Mouse (Mus musculus): ENCODE data around the gene Eme1.
"Not testable (repeated sequence)": the region's sequence is repeated elsewhere in the genome, so short reads cannot be mapped to it uniquely, and the experiment has no call there.

The Eme1 gene

DNA sequence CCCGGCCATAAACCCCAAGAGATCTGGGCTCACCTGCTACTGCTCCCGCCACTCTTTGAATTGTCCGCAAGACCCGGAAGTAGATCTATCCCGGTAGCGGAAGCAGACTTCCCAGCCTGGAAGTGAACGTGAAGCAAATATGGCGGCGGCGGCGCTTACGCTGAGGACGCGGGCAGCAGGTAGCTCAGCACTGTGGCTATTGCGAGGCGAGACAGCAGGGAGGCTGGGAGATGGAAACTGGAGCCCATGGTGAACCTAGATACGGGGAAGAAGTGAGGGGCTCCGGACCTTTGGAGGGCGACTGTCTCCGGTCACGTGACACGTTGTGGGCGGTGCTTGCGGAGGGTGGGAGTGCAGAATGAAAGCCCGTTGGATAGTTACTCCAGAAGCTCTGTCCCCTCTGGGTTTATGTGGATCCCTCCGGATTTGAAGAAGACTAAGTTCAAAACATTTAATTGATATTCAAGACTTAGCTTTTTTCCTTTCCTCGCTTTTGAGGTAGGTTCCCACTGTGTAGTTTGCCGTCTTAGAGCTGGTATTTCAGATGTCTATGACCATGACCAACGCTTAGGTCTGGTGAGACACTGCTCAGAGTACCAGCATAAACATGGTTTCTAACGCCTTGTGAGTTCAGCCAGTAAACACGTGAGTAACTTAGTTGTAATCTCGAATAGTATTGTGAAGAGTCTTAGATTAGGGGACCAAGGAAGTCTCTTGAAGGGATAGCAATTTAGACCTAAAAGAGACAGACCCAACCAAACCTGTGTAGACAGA, at the start of gene Eme1, which contains the start of gene Mrpl27:
TSS of gene Eme1 (minus strand) at position 302 of the 774 bp plus-strand sequence.
TSS of gene Mrpl27 (plus strand) at position 105 of the 774 bp plus-strand sequence.
- DNase-seq (ENCODE audit: low spot score), result peak; percentile 60

DNA sequence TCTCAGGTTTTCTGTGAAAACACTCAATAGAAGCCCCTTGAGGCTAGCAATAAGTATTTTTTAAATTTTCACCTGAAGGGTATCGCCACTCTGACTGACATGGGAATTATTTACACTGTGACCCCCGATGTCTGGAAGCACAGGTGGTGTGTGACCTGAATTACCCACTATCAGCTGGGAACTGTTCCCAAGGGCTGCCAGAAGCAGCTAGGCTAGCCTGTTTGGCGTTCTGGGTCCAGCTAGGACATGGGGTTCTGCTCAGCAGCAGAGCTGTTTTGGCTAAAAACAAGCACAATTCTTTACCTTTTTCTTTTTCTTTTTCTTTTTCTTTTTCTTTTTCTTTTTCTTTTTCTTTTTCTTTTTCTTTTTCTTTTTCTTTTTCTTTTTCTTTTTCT, 48.4 kb upstream of the Eme1 start:
- no peak for DNase-seq (ENCODE audit: low spot score)

DNA sequence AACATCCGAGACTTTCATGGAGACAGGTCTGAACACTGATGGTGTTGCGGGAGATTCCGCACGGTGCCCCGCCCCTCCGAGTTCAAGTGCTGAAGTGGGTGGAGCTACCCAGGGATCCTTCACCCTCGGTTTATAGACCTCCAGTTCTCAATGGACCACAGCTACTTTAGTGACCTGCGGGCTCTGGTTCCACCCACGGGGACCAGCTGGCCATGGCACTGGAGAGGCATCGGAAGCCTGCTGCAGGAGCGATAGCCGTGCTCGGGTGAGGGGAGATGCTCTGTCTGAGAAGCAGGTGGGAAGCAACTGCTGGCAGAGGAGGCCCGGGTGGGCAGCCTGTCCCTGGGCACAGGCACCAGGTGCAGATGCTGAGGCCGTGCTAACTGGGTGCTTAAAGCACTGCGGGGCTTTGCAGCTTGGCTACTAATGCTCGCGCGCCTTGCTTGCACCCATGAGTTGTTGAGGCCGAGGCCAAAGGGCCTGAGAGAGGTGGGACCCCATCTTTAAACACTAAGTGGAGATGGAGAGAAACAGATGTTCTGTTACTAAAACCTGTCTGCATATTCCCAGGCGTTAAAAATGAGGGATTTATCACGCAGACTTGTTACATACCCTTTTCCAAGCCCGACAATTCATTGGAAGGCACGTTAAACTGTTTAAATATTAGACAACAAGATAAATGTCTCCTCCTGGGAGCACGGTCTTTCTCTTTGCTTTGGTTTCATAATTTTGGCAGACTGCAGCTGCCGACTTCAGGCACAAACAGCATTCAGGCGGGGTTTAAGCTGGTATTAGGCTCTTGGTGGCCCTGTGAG, 47.8 kb upstream of the Eme1 start:
- no peak for DNase-seq (ENCODE audit: low spot score)

DNA sequence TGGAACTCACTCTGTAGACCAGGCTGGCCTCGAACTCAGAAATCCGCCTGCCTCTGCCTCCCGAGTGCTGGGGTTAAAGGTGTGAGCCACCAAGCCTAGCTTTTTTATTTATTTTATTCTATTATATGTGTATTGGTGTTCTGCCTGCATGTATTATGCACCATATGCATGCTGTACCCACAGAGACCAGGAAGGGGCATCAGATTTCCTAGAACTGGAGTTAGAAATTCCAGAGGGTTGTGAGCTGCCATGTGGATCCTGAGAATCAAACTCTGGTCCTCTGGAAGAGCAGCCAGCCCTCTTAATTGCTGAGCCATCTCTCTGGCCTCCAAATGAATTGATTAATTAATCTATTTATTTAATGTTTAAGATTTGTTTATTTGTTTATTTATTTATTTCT, 45.6 kb upstream of the Eme1 start:
- no peak for DNase-seq (ENCODE audit: low spot score)

DNA sequence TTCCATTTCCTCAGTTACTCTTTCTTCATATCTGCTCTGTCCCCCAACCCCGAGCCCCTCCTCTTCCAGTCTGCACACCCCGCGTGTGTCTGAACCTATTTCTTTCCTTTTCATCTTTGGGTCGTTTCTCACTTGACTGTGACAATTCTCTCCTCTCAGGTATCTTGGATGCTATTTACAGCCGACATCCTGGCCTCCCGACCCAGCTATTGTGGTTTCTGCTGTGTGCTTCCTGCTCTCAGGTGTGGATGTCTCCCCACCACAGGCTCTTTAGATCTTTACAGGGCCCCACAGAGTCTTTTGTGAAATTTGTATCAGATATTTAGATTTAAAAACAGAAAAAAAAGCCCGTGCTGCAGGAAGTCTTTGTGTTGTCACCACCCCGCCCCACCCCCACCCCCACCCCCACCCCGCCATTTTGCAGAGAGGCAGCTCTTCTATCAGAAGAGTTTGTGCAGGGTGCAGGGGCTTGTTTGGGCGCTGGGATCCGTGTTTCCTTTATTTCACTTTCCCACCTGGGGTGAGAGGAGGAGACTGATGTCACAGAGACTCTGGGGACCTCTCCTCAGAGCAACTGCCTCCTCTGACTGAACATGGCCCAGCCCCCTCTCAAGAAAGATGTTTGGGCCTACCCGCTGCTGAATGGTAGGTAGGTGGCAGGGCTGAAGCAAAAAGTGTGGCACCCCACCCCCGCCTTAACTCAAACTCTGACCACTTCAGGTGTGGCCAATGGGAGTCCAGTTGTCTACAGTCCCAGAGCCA, 44.1 kb upstream of the Eme1 start:
- no peak for DNase-seq (ENCODE audit: low spot score)

DNA sequence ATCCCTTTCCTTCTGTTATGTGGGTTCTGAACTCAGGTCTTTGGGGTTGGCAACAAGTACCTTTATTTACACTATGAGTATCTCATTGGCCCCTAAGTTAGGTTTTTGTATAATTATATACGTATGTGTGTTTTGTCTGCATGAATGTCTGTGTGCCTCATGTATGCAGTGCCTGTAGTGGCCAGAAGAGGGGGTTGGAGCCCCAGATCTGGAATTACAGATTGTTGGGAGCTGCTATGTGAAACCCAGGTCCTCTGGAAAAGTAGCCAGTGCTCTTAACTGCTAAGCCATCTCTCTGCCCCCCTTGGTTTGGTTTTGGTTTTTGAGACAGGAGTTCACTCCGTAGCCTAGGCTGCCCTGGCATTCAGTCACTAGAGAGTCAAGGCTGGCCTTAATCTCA, 43.4 kb upstream of the Eme1 start:
- no peak for DNase-seq (ENCODE audit: low spot score)

DNA sequence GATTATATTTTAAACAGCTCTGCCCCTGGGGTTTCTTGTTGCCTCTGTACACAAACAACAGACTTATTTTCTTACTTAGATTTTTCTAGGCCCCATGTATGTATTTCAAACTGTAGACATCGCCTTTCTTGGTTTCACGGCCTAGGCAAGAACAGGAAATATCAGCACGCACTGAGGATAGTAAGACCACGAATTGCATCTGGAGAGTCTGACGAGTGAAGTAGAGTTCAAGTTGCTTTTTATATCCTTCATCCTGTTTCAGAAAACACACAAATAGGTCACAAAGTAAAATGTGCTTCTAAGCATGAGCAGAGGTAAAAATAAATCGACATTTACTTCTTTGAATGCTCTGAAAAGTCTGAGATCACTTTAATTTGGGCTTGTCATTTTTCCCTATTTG, 41.7 kb upstream of the Eme1 start:
- no peak for DNase-seq (ENCODE audit: low spot score)

DNA sequence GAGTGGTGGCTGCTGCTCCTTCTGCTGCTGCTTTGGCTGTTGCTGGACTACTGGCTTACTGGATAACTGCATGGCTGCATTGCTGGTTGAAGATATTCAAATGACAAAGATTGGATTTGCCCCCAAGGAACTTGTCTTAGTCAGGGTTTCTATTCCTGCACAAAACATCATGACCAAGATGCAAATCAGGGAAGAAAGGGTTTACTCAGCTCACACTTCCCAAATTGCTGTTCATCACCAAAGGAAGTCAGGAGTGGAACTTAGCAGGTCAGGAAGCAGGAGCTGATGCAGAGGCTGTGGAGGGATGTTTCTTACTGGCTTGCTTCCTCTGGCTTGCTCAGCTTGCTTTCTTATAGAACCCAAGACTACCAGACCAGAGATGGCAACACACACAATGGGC, 38.7 kb upstream of the Eme1 start:
- not testable (repeated sequence) for DNase-seq (ENCODE audit: low spot score)

DNA sequence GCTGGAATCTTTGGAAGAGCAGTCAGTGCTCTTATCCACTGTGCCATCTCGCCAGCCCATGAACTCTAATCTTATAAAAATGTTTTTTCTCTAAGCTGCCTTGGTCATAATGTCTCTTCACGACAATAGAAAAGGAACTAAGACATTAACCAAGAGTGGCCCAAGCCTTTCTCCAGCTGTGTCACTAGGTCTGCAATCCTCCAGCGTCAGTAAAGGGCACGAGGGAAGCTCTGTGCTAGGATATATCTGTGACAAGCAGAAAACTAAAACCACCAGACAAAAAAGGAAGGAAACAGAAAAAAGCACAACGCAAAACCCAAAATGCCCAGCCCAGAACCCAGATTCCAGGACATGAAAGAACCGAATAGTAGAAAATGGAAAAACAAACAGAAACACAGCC, 33.4 kb upstream of the Eme1 start:
- no peak for DNase-seq (ENCODE audit: low spot score)

DNA sequence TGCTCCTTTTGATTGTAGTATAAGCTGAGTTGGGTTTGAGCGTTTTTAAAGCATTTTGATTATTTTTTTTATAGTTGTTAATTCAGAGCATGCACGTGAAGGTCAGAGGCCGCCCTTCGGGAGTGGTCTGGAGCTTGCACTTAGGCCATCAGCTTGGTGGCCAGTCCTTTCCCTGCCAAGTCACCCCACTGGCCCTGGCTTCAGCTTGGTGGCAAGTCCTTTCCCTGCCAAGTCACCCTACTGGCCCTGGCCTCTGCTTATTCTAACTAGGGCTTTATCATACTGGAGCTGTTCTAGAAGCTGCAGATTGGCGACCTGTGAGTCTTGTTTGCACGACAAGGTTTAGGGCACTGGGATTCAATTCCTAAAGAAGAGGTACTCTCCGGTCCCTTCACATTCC, 28.7 kb upstream of the Eme1 start:
- DNase-seq (ENCODE audit: low spot score), result no peak

DNA sequence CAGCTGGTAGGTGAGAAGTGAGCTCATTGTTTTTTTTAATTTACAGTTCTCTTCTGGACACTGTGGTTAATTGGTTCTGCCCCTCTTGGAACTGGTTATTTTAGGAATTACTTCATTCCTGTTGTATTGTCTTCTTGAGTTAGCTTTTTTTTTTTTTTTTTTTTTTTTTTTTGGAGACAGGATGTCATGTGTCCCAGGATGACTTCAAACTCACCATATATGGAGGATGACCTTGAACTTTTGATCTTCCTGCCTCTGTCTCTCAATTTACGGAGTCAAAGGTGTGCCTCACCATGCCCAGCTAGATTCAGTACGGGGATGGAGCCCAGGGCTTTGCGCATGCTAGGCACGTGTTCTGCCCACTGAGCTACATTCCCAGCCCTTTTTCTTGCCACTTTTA, 27.9 kb upstream of the Eme1 start:
- DNase-seq (ENCODE audit: low spot score), result no peak

DNA sequence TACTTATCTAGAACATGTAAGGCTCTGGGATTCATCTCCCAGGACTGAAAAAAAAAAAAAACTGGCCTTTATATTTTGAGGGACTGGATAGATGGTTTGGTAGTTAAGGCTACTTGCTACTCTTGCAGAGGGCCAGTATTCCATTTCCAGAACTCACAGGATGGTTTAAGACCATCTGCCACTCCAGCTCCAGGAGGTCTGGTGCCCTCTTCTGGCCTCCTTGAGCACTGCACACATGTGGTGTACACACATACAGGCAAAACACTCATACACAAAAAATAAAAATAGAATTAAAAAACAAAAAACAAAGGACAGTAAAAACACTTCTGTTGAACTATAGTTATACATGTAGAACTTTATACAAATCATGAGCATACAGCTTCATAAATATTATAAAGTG, 26.9 kb upstream of the Eme1 start:
- no peak for DNase-seq (ENCODE audit: low spot score)

DNA sequence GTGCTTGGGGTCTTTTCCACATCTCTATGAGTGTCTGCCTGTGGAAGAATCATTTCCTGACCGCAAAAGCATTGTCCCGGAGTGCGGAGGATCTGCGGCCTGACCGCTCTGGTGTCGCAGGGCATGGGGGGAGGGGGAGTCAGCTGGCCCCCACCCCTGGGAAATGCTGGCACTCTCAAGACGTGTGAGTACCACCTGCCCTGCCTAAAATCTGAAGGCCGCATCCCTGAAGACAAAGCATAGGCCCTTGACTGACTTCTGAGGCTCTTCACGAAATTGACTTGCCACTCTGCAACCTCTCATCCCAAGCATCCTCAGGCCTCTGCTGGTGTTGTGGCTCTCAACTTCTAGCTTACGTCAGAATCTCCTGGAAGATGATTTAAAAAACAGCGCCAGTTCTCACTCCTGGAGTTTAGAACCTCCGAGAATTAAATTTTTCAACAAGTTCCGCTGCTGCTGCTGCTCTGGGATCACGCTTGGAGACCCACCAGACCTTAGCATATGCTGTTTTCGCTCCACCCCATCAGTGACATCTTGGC, 23.9 kb upstream of the Eme1 start:
- DNase-seq (ENCODE audit: low spot score), result no peak

DNA sequence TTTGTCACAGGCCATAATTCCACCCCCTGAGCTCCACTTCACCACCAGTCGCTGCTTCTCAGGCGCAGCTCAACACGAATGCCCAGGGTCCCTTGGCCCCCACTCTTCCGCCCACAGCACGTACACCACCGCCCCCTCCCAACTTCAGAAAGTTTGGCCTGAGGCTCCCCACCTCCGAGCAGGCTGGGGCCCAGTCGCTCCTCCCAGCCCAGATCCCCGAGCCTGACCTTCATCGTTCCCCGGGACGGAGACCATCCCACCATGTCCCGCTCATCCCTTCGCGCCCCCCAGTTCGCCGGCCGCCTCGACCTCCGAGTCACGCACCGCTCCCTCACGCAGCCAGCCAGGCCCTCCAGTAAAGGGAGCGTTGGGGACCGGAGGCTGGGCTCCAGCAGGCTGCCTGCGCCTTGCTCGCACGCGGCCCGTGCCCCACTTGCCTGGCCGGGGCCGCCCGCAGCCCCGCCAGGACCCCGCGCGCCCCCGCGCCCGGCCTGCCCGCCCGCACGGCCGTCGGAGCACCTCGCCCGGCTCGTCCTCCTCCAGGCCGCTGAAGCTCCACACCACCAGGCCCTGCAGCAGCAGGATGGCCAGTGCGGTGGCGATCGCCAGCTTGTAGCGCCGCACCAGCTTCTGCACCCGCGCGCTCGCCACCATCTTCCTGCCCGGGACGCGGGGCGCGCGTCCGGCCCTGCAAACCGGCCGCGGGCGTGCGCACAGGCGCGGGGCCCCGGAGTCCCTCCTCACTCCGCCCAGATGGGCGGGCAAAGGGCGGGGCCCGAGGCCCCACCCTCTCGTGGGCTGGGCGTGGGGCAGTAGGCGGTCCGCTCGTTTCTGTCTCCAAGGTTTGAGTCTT, 23.2 kb upstream of the Eme1 start, which contains the start of gene Xylt2:
TSS of gene Xylt2 (minus strand) at position 762 of the 853 bp plus-strand sequence.
- DNase-seq (ENCODE audit: low spot score), result peak; percentile 86

DNA sequence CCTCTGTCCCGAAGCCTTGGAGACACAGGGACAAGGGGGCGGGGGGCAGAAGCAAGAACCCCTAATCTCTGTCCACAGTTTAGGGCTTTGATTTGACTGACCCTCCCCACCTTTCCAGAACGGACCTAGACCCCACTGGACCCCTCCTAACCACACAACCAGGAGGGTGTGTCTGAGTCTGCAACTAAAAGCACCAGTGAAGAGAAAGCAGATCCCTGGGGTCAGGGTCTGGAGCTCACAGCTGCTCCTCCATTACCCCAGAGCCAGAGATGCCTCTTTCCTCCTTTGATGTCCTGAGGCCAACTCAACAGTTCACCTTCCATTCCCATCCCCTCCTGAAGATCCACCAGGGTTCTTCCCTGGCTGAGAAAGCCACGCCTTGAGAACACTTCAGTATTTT, 22.5 kb upstream of the Eme1 start:
- DNase-seq (ENCODE audit: low spot score), result no peak

DNA sequence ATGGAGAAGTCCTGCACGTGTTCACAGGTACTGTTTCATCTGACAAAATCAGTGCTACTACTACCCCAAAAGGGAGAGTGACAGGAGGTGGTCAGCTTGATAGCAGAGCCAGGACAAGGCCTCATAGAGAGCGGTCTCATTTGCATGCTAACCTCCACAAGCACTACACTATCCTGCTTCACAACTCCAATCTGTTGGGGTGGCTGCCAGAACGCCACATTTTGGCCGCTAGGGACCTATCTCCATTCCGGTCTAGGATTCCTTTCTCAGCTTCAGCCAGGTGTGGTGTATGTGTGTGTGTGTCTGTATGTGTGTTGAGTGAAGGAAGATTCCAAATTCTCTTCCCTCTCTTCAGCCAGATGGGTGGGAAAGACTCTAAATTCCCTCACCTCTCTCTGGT, 21.7 kb upstream of the Eme1 start:
- no peak for DNase-seq (ENCODE audit: low spot score)

DNA sequence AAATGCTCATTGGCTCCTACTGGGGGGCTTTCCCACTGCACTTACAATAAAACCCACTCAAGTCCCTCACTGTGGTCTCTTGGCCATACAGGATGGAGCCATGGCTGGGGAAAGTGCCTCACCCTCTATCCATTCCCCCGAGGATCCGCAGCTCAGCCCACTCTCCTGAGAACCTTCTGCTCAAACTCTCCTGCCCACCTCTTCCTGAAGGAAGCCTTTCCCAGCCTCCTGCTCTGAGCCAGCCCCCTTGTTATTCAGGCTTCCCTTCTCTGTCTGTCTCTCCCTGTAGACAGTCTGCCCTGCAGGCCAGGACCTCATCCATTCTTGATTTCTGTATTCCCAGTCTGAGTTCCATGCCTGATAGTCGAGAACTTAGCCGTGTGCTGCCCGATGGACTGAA, 21.2 kb upstream of the Eme1 start:
- DNase-seq (ENCODE audit: low spot score), result no peak

DNA sequence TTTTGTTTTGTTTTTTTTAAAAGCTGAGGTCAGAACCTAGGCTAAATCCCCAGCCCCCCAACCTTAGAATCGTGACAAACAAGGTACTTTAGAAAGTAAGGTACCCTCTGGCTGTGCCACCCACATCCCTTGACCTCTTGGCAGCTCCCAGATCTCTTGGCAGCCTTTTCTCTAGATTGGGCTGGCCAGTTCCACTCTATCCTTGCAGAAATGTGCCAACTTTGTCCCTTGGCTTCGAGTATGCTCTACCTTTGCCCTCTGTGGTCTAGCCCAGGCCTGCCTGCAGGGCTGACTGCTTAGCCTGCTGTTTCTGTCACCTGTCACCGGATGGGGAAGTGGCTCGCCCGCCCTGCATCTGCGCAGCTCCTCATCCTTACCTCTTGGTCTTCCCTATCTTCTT, 11.5 kb upstream of the Eme1 start:
- no peak for DNase-seq (ENCODE audit: low spot score)

DNA sequence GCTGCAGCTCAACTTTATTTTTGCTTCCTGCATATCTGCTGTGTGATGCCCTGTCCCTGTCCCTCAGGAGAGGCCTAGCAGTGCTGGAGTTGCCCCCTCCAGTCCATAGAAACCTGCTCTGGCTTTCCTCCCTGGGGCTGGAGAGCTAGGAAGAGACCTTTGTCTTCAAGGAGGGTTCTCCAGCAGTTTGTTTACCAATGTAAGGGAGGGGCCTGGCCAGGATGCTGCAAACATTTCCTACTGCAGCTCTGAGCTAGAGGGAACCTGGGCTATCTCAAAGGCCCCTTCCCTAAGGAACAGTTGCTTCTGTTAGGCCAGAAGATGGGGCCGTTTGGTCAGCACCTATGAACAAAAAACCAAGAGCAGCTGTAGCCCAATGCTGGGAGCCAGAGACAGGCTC, 7.6 kb upstream of the Eme1 start:
- DNase-seq (ENCODE audit: low spot score), result no peak

DNA sequence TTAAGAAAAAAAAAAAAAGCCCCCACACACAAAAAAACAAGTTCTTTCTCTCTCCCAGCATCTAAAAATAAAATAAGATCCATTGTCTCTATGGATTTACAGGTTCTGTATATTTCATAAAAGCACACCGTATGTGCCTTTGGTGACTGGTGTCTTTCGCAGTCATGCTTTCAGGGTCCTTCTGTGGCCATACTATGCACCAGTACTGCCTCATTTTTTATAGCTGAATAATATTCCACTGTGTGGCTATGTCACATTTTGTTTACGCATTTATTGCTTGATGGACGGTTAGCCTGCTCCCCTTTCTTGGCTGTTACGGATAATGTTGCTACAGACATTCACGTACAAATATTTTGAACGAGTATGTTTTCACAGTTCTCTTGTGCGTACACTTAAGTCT, 791 bp downstream of the Eme1 start:
- no peak for DNase-seq (ENCODE audit: low spot score)

DNA sequence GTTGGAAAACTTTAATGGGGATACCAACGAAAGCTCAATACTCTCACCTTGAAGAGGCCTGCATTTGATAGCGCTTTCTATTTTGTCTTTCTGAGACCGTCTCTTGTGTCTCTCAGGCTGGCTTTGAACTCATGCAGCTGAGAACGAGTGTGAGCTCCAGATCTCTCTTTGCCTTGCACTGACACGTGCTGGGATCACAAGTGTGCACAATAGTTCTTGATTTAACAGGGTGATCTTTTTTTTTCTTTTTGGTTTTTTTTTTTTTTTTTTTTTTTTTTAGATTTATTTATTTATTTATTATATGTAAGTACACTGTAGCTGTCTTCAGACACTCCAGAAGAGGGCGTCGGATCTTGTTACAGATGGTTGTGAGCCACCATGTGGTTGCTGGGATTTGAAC, 2.5 kb downstream of the Eme1 start:
- not testable (repeated sequence) for DNase-seq (ENCODE audit: low spot score)

All from ovary, adult 18-20 months (tissue).